Mouse (Mus musculus): ENCODE results near the gene Plxna4.

Plxna4 gene

DNA sequence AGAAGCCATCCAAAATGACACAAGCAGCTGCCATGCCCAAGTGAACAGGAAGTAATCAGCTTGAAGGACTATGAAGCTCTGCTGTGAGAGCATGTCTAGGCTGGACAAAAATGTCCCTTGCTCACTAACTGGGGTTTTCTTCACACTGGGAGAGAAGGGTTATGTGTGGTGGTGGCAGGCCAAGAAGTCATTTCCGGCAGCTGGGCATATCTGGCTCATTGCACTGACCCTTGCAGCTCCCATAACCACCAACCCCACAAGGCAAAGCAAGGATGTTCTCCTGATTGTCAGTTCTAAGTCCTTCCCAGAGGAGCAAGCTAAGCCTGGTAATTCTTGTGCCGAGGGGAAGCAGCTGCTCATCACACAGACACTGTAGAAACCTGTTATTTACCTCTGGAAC is 239.0 kb downstream of the Plxna4 start:
- in situ Hi-C loops (cut with MboI, MseI) = loop anchor here (25.0 kb wide), 1 partner anchor 788 kb away; no protein-coding TSS in a partner anchor

DNA sequence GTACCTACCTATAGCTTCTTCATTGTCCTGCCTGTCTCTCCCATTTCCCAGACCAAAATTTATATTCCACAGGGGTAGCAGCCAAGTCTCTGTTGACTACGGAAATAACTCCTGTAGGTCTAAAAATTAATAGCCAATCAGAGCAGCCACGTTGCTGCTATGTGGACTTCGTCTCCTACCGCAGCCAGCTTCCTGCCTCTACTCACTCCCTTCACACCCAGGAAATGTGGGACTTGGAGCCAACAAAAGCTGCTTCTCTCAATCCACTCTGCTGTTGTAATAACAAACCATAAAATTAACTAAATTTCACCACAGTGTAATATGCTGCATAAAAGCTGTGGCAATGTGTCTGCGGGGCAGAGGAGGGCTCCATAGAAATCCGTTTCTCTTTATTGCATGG is 239.9 kb downstream of the Plxna4 start:
- in situ Hi-C loops (cut with MboI, MseI) = loop anchor here (25.0 kb wide), 1 partner anchor 789 kb away; no protein-coding TSS in a partner anchor

DNA sequence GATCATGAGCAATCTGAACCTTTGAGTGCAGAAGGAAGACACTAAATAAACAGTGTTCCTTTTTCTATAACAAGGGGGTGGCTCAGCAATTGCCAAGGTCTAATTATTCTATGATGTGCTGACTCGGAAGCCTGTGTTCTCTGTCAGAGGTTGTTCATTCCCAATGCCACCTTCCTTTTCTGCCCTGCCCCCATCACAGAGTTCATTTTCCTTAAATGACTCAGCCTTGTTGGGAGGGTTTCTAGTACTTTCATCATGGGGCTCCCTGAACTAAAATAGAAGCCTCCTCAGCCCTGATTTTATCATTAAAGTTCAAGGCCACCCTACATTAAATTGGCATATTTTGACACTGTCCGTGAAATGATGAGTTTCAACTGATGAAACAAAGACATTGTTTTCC is 242.0 kb downstream of the Plxna4 start:
- in situ Hi-C loops (cut with MboI, MseI) = loop anchor here (25.0 kb wide), 1 partner anchor 791 kb away; no protein-coding TSS in a partner anchor

DNA sequence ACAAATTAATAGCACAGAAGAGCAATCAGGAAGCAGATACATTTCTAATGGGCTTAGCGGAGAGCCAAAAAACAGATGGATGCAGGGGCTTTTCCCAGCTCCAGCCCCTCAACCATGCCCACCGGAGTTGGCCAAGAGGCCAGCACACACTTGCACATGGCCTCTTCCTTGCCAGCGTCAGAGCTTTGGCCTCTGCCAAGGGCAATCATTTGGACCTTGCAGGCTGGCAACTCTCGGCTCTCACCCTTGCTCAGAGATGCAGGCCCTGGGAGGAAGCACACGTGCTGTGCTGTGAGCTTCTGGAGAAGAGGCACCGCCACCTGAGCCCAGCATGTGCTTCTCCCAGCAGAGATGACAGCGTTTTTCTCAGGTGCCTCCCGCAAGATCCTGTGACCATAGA is 245.3 kb downstream of the Plxna4 start:
- in situ Hi-C loops (cut with MboI, MseI) = loop anchor here (25.0 kb wide), 1 partner anchor 795 kb away; no protein-coding TSS in a partner anchor

DNA sequence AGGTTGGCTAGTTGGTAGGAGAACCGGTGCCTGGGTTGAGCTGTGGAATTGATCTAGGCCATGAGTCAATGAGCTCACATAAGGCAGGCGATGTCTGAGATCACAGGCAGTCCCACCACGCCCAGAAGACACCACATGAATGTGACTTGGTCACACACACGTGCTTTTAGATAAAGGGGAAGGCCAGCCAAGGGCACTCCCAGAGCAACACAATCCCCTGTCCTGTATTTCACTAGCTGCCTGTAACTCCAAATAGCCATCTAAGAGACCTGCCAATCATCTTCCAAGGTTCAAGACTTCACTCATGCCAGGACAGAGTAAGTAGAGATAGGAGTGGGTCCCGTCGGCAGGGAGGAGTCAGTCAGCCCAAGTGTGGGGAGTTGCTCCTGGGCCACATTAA is 245.7 kb downstream of the Plxna4 start:
- in situ Hi-C loops (cut with MboI, MseI) = loop anchor here (25.0 kb wide), 1 partner anchor 795 kb away; no protein-coding TSS in a partner anchor

DNA sequence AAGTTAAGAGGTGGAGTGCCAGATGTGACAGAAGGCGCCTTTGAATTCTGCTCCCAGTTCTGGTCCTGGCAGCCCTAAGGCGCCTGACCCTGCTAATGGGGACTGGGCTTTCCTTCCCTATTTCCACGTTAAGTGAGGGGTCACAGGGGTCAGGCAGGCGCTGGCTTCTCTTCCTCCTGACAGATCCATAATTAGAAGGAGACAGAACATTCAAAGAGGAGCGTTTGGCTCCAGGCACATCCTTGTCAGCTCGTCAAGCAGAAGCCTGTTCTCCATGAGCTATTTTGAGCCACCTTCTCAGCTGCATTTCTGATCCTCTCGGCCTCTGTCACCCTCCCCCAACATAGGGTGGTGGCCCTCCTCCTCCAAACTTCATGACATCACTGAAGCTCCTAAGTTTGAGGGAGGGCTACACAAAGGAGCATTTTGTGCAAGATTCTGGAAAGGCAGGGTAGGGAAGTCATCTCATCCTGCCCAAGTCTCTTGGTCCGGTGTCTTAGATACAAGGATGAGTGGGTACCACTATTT is 249.5 kb downstream of the Plxna4 start:
- in situ Hi-C loops (cut with MboI, MseI) = loop anchor here (25.0 kb wide), 1 partner anchor 799 kb away; no protein-coding TSS in a partner anchor

DNA sequence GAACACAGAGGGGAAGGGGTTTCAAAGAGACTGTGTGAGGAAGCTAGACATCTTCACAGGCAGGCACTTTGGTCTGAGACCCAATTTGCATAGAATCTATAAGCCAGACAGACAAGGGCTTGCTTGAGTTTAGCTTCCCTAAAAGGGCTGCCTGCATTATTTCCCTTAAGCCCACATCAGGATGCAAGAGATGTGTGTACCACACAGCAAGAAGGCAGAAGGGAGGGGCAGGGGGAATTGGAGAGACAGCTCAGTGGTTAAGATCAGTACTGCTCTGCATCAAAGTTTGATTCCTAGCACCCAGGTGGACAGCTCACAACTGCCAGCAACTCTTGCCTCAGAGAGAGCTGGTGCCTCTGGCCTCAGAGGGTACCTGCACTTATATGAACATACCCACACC is 256.7 kb downstream of the Plxna4 start:
- in situ Hi-C loops (cut with MboI, MseI) = loop anchor here (25.0 kb wide), 1 partner anchor 806 kb away; no protein-coding TSS in a partner anchor

DNA sequence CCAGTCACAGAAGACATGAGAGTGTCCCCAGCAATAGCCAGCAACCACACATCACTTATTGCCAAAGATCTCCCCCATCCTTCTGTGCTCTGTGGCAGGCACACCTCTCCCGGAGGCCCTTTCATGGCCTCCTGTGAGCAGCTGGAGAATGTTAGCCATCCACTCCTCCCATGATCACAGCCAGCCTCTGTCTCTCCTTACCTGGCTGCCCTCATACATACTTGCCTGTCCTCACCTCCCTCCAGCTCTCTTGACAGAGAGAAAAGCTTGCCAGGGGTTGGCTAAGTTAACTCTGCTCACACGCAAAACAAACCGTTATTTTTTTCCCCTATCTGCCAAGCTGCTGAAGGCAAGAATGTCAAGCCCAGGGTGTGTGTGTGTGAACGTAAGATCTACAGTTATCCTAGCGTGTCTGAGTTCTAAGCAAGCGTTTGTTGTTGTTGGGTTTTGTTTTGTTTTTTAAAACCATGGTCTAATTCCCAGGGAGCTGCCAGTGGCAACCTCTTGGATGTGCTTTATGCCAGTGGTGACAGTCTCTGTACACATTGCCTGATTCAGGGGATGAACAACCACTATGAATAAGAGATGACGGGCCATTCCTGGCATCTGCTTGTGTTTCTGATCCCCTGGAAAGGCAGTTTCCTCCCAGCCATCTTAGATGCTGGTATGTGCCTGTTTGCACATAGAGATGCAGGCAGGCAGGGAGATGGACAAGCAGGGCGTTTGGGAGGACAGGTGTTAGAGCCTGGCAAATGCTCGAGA is 257.8 kb downstream of the Plxna4 start:
- in situ Hi-C loops (cut with MboI, MseI) = loop anchor here (25.0 kb wide), 1 partner anchor 807 kb away; no protein-coding TSS in a partner anchor

DNA sequence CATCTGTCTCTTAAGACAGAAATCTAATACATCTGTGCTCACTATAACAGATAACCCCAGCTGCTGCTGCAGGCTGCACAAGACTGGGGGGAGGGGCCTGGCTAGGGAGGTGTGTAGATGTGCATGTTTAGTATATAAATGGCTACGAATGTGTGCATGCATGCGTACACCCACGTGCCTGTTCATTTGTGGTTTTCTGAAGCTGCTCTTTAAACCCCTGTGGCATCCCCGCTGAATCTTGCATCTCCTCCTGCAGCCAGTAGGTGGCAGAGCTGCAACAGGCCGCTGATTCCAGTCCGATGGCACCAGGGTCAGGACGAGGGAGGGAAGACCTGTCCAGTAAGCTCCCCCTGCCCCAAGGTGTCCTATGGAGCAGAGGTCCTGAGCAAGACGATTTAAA is 260.0 kb downstream of the Plxna4 start:
- in situ Hi-C loops (cut with MboI, MseI) = loop anchor here (25.0 kb wide), 1 partner anchor 809 kb away; no protein-coding TSS in a partner anchor

DNA sequence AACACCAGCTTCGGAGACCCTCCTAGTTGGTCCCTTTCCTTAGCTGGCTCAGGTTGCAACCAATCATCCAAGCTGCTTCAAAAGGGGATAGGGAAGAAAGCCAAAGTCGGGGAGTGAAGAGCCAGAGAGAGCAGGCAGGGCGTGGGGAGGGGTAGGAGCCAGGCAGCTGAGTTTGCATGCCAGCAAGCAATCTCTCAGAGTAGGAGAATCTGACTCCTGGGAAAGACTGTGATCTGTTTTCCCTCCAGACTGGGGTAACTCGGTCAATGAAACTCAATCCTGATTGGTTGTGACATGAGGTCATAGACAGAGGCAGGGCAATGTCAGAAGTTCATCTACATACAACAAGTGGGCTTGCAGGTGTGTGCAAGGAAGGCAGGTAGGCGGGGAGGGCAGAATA is 260.8 kb downstream of the Plxna4 start:
- in situ Hi-C loops (cut with MboI, MseI) = loop anchor here (25.0 kb wide), 1 partner anchor 810 kb away; no protein-coding TSS in a partner anchor

DNA sequence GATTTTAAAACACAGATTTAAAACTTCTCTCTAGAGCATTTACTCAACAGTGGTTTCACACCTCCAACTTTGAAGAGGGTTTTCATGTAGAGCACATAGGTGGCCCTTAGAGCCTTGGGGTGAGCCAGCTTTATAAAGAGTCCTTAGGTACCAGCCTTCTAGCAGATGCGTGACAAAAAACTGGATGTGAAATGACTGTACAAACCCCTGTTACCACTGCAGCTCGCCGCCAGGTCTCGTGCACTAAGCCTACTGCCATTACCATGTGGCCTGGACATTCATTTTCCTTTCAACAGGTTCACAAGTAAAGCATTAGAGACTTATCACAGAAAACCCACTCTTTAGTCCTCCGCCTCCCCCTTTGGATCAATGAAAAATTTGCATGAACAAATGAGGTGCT is 261.6 kb downstream of the Plxna4 start:
- in situ Hi-C loops (cut with MboI, MseI) = loop anchor here (25.0 kb wide), 1 partner anchor 811 kb away; no protein-coding TSS in a partner anchor

DNA sequence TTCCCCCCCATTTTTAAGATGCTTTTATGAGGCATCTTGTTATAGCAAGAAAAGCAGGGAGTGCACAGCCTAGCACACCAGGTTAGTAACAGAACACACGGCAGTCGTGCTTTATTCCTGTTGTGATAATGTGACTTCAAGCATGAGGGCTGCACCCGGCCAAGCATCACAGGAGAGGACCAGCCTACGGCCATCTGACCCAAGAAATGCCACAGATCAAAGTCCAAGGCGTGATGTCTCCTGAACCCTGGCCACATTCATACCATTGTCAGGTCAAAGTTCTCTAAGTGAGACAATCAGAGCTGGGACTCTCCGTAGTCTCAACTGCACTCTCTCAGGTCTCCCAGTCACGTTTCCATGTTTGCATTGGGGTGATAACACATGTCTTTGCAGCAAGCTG is 262.1 kb downstream of the Plxna4 start:
- in situ Hi-C loops (cut with MboI, MseI) = loop anchor here (25.0 kb wide), 1 partner anchor 811 kb away; no protein-coding TSS in a partner anchor

DNA sequence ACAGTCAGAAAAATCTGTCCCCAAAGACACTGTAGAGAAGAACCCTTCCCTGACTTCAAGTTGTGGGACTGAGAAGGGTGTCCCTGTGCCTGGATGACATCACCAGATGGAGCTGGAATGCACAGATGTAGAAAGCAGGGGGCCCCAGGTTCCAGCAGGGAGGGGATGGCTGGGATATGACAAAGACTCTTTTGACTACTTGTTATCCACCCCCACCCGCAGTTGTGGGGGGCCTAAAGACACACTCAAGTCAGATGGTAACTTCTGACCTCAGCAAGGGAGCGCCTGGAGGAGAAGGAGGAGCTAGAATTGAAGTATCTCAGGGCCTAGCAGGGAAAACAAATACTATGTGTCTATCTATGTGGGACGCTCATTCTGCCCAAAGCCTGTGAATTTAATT is 266.8 kb downstream of the Plxna4 start:
- in situ Hi-C loops (cut with MboI, MseI) = no loop called here

DNA sequence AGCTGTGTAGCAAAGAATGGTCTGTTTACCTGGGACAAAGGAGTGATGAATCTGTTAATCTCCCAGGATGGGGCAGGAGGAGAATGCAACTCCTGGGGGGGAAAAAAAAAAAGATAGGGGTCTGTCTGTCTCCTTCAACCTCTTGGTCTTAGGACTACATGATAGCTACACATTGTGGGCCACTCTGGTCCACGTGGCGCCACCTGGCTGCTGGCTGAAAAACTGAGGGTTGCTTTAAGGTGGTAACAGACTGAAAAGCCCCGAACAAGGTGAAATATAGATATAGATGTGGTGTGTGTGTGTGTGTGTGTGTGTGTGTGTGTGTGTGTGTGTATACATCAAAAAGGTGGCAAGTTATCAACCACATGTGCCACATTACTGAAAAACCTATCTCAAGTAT is 267.7 kb downstream of the Plxna4 start:
- in situ Hi-C loops (cut with MboI, MseI) = no loop called here

DNA sequence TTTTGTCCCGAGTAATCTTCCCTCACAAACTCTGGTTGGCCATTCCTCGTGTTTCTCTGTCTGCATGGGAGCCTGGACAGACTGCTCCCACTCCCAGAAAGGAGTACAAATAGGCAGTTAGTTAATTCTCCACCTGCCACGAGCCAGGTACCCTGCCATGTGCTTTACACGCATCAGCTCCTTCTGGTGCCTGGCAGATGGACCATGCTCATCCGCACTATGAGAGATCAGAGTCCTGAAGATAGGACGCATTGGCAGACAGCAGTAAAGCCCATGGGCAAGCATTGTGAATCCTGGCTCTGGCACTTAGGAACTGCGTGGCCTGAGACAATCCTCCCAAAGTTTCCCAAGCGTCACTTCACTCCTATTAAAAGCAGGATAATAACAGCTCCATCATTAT is 270.5 kb downstream of the Plxna4 start:
- in situ Hi-C loops (cut with MboI, MseI) = loop anchor here (5.0 kb wide), 1 partner anchor 655 kb away; no protein-coding TSS in a partner anchor

DNA sequence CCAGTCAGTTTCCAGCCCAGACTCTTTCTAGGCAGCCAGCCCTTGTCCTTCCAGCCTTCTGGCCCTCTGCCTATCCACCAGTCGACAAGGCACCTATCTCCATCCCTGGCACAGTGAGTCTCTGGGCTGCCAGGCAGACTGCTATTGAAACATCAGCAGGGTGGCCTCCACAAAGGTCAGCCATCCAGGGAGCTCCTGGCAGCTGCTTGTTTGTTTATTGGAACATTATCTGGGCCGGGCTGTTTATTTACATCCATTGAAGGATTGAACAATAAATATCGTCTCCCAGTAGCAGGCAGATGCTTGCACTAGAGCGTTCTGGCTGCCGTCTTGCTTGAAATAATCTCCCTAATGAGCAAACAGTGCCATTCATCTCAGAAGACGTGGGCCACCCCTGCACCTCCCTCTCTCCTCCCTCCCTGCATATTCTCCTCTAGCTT is 273.0 kb downstream of the Plxna4 start:
- in situ Hi-C loops (cut with MboI, MseI) = loop anchor here (5.0 kb wide), 1 partner anchor 653 kb away; no protein-coding TSS in a partner anchor

DNA sequence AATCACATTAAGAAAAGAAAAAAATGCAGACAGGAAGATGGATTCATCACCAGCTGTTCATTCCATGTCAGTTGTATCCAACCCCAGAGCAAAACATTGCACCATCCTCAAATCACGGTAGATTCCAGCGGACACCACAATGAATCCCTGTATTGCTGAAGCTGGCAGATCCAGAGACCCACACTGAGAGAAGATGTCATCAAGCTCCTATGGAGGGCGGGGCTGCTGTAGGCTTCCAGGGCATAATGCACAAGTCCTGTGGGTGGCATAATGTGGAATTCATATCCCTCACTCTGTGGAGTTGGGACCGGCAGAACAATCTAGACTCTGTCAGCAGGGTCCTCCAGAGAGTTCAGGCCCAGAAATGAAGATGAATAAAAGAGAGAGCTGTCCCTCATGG is 278.8 kb downstream of the Plxna4 start:
- in situ Hi-C loops (cut with MboI, MseI) = no loop called here

DNA sequence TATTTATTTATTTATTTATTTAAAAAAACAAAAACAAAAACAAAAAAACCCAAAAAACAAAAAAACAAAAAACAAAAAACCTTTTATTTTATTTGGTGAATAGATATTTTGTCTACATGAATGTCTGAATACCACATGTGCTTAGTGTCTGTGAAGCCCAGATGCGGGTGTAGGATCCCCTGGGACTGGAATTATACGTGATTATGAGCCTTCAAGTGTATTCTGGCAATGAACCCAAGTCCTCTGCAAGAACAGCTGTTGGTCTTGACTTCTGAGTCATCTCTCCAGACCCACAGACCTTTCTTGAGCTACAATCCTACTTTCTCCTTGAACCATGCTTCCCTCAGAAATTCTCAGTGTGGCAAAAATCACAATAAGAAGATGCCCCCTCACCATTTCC is 287.4 kb downstream of the Plxna4 start:
- in situ Hi-C loops (cut with MboI, MseI) = no loop called here

DNA sequence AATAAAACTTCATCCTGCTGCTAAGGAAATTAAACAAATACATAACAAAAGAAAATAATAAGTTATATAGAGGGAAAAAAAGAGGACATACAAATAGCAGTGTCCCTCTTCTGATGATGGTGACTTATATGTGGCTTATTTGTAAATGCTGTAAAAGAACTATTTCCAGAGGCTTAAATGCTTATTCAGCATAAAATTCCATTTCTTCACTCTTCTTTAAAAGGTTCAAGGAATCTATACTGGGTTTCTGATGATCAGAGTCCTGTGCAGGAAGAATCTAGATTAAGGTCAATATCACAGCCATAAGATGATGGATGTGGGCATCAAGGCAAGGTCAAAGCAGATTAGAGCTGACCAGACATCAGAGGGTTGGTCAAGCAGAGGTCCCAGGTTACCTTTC is 306.5 kb downstream of the Plxna4 start:
- in situ Hi-C loops (cut with MboI, MseI) = no loop called here

DNA sequence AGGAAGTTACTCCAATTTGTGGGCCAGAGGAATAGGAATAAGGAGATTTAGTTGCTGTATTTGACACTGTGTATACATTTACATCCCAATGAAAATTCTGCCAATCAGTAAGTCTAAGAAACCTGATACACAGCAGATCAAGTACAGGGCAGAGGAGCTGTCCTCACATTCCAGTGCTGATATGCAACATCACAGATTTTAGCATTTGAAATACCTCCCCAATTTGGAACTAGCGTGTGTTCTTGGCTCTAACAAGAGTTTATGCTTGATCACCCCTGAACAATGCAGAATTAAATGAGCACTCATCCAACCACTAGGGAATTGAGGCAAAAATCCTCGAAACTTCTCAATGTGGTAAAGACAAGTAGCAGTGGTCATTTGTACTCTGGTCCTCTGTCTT is 307.3 kb downstream of the Plxna4 start:
- in situ Hi-C loops (cut with MboI, MseI) = no loop called here

DNA sequence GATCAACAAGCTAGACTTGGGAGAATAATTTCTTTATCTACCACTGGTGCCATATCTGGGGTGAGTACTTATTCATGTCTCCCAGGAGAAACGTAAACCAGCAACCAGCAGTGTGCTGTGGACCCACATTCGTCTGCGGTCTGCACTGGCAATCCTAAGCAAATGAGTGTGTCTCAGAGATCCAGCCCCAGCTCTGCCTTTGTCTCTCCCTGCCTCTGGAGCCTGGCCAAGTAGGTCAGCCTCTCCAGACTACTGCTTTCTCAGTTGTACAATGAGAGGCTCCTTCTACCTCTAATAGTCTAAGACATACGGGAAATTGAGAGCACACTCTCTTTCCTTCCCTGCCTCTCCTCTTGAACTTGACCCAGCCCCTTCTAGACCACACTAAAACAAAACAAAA is 316.5 kb downstream of the Plxna4 start:
- in situ Hi-C loops (cut with MboI, MseI) = no loop called here

DNA sequence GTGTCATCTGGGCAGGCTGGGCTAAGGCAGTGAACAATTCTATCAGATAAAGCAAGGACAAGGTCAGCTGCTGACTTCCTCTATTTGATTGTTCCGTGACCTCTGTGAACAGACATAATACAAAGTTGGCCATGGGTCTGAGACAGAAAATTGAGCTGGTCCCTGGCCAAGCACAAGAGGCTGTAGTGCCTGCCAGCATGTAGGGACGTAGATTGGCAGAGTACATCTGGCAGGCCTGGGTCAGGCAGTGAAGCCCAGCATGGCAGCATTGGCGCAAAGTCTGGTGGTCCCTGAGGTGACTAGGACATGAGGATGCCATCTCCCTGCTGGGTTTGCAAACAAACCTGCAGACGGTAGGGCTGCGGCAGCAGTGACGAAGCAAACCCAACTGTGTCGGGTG is 321.9 kb downstream of the Plxna4 start:
- in situ Hi-C loops (cut with MboI, MseI) = no loop called here

DNA sequence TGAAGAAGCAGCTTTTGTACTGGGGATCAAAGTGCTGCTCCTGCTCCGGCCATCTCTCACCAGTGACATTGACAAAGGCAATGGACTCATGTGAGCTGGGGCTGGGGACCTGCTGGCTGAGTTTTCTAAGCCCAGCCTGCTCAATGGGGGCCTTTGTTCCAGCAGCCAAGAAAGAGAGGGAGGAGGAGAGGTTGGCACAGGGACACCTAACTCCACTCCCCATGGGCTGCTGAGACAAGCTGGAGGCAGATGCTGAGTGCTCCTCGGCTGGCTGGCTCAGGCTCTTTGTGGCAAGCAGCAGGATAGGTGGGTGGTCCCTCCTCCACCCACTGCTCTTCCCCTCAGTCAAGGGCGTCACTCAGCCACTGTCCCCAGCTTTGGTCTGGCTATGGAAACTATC is 326.7 kb downstream of the Plxna4 start:
- in situ Hi-C loops (cut with MboI, MseI) = no loop called here
